Mouse (Mus musculus) retina, postnatal 1 day (tissue): ENCODE data around the gene Trim63.
"Not testable (repeated sequence)": the region's sequence is repeated elsewhere in the genome, so short reads cannot be mapped to it uniquely, and the experiment has no call there.

Source experiments
- DNase-seq: peaks from one replicate; pipeline ENCODE4 v3.0.0-alpha.2; 2012

Trim63 gene

DNA sequence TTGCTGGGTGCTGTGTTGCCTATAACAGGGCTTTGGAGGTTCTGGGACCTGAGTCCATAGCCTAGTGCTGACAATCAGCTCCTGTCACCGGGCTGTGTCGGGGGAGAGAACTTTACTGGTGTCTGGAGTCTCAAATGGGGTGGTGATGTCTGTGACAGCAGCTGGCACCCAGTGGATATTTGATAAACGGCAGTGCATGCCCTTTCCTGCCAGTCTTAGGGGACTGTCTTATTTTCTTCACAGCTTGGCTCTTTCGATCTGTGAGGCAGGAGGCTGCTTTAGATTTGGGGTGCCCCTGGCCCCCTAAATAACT lies 15.5 kb upstream of the Trim63 start:
- no peak for DNase-seq

DNA sequence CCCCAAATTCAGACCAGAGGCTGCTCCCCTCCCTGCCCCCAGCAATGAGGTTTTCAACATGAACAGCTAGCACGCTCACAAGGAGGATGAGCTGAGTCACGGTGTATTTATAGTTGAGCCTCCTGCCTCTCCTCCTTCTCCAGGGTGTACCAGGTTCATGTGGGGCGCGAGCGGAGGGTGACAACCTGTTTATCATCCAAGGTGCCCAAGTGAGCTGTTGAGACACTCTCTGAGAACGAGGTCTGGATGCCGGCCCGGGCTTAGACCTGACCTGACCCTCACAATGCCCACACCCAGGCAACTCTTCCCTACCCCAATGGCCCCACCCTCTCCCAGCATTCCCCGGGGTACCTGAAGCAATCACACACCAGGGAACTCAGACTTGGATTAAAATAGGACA lies 14.6 kb upstream of the Trim63 start:
- DNase-seq: no peak

DNA sequence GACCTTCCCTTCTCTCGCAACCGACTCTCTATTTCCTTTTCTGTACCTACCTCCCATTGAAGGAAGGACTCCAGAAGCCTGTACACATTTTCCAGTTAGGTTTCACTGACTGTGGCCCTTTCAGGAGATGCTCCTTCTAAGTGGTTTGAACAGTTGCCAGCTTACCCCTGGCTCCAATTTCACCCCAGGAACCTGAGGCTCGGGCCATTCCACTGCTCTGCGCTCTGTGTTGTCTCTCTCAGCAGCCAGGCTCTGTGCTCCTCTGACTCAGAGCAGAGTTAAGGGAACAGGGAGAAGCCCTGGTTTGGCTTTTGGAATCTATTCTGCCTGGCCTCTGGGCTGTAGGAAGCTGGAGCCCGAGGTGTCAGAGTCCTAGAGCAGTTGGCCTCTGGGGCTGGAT lies 12.8 kb upstream of the Trim63 start:
- no peak for DNase-seq

DNA sequence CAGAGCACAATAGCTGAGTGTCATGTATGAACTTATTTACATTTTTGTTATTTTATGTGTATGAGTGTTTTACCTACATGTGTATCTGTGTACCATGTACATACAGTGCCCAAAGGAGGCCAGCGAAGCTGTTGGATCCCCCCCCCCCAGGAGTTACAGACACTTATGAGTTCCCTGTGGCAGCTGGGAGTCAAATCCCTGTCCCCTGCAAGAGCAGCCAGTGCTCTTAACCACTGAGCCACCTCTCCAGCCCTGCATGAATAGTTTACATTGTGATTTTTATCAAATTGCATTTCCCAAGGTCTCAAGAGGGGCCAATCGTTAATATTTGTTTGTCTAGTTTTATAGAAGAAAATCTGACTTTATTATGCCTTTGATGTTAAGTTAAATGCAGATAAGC lies 8.0 kb upstream of the Trim63 start:
- no peak for DNase-seq

DNA sequence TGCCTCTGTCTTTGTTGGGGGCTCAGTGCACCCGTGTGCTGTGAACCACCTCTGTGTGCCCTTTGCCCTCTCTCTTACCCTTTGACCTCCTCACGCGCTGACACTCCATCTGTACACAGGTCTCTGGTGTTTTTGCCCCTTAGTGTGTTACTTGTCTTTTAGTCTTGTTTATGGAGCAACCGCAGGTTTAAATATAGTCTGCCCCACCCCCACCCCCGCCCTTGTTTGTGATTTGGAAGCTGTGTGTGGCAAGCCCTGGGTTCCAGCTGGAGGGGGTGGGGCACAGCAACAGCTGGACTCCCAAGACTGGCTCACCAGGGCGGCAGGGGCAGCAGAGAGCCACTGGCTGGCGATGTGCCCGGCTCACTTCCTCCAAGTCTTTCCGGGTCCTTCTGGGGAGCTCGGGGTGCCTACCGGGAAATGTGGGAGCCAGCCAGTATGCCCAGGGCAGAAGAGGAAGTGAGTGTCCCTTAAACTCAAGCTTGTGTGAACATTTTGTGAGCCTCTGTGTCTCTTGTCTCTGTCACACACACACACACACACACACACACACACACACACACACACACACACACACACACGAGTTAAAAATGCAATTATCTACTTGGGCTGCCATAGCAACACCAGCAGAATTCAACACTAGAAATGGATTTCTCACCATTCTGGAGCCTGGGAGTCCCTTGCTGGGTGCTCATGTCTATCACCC lies 7.4 kb upstream of the Trim63 start:
- peak; percentile 62 for DNase-seq

DNA sequence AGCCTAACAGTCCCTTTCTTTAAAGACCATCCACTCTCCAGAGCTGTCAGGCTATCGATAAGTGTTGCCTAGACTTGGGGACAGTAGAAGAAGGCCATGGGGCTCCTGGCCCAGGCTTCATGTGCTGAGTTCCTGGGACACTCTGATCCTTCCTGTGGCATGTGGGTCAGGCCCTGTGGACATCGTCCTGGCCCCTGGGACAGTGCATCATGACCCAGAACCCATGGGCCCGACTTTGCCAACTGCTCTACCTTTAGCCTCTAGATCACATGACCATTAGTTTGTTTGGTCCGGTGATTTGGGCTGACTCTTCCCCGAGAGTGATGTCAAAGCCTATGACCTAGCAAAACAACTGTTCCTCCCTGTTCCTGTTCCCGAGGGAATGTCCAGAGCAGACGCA lies 4.8 kb upstream of the Trim63 start:
- no peak for DNase-seq

DNA sequence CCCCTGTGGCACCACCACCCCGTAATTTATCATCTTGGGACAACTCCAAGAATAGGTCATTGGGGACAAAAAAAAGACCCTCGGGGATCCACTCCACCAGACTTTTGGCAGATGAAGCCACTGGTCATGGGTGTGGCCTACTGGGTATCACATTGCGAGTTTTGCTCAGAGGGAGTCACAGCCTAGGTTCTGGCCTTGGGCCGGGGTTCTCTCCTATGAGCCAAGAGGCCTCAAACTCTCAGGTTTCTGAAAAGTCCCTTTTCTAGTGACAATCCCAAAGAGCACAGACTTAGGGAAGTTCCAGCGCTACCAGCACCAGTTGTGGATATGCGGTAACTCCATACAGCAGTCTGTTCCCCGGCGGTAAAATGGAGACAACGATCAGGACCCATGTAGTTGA lies 4.3 kb upstream of the Trim63 start:
- DNase-seq: no peak

DNA sequence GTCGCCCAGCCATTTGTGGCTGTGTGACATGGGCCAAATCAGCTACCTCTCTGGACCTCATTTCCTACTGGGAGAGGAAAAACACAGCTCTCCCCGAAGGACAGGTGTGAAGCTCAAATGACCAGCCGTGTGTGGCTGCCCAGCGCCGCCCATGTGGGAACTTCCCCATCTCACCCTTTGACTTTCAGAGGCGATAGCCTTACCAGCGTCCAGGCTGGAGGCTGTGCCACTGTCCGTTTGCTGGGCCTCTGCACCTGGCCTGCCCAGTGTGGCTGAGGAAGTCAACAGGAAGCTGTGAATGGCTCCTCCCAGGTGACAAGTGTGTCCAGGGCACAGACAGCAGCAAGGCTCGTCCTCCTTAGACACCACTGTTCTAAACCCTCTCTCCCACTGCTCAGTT lies 3.1 kb upstream of the Trim63 start:
- DNase-seq: no peak

DNA sequence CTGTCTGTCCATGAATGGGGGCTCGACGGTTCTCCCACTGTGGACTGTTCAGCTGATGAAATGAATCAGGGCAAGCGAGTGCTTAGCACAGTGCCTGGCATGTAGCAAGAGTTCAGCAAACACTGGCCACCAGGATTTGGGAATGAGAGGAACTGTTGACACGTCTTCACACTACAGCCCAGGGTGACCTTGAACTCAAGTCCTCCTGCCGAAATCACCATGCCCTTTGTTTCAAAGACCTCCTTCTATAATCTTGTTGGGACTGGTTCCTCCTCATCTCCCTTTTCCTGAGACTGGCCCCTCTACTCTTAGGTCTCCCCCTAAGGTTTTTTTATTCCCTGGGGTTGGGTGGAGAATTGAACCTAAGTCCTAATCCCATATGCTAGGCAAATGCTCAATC lies 2.6 kb upstream of the Trim63 start:
- DNase-seq: no peak

DNA sequence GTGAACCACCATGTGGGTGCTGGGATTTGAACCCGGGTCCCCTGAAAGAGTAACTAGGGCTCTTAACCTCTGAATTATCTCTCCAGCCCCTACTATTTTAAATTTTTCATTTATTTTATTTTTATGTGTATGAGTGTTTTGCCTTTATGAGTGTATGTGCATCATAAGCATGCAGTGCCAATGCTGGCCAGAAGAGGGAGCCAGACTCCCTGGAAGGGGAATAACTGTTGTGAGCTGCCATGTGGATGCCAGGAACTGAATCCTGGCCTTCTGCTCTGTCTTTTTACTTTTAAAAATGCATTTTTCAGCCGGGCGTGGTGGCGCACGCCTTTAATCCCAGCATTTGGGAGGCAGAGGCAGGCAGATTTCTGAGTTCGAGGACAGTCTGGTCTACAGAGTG lies 2.0 kb upstream of the Trim63 start:
- DNase-seq: no peak

DNA sequence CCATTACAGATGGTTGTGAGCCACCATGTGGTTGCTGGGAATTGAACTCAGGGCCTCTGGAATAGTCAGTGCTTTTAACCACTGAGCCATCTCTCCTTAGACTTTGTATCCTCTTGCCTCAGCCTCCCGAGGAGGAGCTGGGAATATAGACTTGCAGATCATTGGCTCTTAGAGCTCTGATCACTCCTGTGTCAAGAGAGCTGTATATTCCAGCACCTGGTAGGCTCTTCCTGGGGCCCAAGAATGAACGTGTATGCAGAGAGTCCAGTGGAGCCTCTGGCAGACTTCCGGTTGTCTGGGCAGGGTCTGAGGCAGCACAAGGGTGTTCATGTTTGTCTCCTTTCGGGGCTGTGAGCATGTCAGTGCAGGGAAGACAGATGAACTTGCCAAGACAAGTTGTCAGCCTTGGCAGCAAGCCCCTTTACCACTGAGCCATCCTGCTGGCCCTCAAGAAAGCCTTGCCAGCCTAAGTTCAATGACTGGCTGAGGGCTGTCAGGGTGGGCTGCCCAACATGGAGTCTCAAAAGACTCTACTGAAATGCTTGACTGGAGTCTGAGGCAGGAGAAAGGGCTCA lies 752 bp upstream of the Trim63 start:
- DNase-seq: no peak

DNA sequence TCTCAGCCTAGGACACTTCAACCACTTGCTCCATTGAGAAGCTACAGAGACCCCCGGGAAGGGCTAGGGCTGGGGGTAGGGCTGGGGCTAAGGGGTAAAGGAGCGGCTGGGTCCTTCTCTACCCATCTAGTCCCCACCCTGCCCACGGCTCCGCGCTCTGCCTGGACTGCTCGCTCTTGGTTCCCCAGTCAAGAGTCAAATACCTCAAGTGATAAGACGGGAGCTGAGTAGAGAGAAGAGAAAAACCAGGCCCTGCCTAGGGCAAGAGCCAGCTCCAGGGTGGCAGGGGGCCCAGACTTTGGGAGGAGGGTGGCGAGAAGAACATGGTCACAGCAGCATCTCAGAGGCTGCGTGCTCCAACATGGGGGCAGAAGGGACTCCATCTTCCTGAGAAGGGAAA lies 550 bp downstream of the Trim63 start:
- no peak for DNase-seq

DNA sequence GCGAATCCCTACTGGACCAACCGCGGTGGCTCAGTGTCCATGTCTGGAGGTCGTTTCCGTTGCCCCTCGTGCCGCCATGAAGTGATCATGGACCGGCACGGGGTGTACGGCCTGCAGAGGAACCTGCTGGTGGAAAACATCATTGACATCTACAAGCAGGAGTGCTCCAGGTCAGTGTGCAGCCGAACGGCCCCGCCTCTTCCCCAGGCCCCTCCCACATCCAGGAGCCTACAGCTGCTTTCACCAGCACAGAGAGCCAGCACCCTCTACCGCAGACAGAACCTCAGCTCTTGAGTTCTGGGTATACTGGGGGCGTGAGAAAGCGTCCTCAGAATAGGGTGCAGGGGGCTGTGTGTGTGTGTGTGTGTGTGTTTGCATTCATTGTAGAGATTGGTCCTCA lies 1.5 kb downstream of the Trim63 start:
- no peak for DNase-seq

DNA sequence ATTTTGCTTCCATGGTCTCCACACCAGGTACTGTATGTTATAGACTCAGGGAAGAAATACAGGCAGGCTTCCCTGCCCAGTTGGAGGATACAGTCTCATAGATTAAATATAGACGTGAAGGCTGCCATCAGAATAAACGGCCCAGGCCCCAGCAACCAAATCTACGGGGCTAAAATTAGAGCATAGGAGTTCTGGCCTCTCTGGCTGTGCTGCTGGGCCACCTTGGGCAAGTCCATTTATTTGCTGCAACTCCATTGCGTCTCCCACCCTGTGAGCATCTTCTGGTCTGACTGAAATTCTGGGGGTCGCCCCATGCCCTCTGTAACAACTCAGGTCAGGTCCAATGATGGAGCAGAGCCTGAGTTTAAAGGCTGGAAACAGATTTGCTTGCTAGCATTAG lies 4.2 kb downstream of the Trim63 start:
- no peak for DNase-seq

DNA sequence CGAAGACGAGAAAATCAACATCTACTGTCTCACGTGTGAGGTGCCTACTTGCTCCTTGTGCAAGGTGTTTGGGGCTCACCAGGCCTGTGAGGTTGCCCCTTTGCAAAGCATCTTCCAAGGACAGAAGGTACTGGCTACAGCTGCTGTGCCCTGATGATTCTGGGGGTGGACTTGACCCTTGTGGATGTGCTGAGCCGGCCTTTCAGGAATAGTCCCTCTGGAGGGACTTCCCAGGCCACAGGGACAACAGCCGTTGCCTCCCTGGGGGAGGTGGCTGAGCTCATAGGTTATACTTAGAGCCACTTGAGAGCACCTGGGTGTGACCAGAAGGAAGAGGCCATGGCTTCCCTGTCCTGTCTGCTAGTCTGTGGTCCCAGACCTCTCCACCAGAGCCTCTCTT lies 4.8 kb downstream of the Trim63 start:
- no peak for DNase-seq

DNA sequence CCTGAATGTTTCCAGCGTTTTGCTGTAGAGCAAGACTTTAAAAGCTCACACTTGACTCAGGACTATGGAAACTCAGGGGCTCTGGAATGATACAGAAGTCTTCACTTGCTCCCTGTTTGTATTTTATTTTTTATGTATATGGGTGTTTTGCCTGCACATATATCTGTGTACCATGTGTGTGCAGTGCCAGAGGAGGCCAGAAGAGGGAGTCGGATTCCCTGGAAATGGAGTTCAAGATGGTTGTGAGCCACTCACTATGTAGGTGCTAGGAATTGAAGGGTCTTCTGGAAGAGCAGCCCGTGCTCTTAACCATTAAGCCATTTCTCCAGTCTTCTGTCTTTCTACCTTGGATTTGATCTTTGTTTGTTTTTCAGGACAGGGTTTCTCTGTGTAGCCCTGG lies 6.6 kb downstream of the Trim63 start:
- no peak for DNase-seq

DNA sequence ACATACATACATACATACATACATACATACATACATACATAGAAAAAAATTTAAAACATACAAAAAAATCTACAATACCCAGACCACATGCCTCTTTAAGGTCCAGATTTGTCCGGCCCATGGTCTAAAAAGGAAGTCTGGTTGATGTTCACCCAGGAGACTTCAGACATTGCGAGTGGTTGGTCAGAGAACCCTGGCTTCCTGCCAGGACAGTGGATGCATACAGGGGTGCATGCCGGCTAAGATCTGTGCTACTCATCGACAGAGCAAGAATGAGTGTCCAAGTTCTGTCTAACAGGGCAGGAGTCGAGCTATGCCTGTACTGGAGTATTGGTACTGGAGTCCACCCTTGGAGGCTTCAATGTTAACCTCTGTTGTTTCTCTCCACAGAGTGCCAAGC lies 9.7 kb downstream of the Trim63 start:
- DNase-seq: no peak

DNA sequence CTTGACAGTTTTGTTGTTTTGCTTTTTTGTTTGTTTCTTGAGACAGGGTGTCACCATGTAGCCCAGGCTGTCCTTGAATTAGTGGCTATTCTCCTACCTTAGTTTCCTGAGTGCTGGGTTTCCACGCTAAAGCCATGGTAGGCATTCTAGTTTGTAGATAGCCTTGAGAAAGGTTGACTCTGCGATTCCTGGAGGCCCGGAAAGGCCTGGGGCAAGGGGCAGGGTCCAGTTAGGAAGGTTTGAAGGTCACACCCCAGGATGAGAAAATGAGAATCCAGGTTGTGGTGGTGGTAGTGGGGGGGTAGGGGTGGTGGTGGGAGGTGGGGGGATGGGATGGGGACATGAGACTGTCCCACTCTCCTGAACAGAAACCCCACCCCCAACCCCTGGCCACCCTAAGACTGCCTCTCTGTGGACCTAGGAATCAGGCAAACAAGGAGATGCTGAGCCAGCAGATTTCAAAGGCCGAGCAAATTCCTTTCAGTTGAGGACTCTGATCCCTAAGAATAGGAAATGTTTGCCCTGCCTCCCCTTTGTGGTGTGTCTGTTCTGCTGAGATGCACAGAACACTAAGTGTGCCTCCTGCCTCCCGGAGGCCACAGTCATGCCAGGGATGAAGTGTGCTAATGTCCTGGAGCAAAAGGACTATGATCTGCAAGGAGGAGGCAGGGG lies 12.1 kb downstream of the Trim63 start:
- no peak for DNase-seq

DNA sequence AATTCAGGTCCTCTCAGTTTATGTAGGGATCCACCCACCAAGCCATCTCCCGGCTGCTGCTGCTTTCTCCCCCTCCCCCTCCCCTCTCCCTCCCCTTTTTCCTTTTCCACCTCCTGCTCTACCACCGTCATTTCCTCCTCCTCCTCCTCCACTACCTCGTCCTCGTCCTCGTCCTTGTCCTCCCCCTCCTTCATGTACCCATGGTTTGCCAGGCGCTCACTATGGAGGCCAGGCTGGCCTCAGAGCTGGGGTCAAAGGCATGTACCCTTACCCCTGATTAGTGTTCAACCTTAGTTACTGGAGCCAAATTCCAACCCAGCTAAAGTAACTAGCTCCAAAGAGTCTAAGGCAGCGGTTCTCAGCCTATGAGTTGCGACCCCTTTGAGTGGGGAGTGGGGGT lies 13.2 kb downstream of the Trim63 start:
- DNase-seq: no peak

DNA sequence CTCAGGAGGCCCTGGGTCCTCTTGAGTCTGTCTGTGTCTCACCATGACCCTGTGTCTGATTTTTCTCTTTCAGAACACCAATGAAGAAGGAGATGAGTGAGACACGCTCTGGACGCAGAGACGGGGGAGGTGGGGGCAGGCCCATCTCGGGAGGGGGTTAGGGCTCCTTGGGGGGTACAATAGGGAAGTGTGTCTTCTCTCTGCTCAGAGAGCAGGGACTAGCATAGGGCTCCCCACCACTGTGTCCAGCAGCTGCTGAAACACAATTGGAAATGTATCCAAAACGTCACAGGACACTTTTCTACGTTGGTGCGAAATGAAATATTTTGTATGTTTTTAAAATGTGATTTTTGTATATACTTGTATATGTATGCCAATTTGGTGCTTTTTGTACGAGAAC lies 13.9 kb downstream of the Trim63 start:
- DNase-seq: no peak

DNA sequence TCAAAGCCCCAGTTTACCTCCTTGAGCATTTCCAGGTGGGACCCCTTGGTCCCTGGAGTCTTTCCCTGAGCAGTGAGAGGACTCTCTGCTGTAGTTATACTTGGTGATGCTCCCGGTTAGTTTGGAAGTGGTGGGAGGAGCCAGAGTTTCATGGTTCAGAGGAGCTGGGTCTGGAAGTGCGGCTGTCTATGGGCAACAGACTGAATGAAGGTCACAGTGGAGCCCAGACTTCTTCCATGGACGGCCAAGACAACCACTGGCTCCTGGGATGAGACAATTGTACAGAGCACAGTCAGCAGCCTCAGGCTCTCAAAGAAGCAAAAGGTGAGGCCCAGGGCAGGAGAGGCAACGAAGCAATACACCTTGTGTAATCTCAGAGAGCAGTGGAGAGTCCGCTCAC lies 15.4 kb downstream of the Trim63 start:
- DNase-seq: no peak

DNA sequence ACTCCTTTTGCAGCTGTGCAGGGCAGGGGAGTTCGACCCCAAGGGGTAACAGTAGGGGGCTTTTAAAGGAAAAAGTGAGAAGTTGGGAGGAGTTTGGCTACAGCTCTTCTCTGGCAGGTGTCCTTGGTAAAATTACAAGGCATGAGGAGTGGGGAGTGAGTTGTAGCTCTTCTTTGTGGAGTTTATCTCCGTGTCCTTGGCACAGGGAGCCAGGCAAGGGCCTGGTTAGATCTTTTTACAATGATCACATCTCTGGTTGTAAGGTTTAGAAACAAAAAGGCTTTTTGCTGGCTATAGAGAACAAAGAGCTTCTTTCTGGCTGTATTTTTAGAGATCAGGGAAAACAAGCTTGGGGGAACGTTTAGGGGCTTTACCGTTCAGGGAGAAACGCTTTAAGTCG lies 26.3 kb downstream of the Trim63 start:
- DNase-seq: not testable (repeated sequence)

DNA sequence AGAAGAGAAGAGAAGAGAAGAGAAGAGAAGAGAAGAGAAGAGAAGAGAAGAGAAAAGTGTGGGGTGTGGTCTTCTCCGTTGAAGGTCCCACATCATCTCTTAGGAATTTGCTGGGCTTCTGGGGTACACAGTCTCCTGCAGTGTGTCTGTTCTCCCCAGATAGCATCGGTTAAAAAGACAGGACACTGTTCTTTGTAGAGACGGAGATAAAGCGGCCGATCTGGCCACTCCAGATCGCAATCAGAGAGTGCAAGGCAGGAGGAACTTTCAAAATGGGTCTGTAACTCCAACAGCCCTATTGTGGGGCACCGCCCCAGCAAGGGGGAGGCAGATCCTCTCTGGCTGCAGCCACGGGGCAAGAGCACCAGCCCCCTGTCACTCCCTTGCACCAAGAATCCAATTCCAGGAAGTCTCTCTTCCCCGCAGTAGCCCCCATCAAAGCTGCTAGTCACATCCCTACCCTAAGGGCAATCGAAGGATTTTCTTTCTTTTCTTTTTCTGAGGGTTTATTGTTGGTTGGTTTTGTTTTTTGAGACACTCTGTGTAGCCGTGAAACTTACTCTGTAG lies 27.4 kb downstream of the Trim63 start:
- no peak for DNase-seq
